Mouse (Mus musculus) MEL-GATA-1-ER (cell line): ENCODE data around the gene Lztr1.

Experiments used
- DNase-seq: peaks from one replicate; pipeline ENCODE4 v3.0.0-alpha.2; 2012; ENCODE audit warnings: low read depth; ENCODE audit errors: extremely low read depth

Gene Lztr1

DNA sequence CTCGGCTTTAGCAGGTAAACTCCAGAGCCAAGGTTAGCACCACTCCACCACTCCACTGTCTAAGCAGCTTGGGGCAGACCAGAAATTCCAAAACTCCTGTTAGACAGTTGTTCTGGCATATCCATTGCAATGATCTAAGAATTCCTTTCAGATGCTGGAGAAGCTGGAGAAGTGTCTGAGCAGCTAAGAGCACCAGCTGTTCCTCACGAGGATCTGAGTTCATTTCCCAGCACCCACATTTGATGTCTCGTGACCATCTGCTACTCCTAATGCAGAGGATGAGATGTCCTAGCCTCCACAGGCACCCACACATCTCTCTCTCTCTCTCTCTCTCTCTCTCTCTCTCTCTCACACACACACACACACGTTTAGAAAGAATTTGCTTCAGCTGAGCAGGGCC is 48.4 kb downstream of the Lztr1 start:
- DNase-seq, result no peak

DNA sequence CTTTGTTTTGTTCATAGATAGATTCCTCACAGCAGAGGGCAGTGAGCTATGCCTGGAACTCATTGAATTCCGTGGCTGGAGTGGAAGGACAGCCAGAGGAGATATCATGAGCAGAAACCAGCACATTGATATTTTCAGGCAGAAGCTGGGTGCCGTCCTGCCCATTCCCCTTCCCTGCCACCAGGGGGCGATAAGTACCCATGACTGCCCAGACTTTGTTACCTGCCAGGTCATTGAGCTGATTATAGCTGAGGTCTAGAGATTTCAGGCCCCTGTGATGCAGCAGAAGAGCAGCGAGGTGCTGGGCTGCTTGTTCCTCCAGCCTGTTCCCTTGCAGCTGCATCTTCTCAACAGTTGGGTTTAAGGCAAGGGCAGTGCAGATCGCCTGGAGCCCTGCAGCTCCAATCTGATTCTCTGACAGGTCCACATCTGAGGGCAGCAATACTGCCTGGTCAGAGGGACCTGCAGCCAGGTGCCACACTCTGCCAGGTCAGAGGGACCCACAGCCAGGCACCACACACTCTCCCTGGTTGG is 49.5 kb downstream of the Lztr1 start:
- DNase-seq, result no peak

DNA sequence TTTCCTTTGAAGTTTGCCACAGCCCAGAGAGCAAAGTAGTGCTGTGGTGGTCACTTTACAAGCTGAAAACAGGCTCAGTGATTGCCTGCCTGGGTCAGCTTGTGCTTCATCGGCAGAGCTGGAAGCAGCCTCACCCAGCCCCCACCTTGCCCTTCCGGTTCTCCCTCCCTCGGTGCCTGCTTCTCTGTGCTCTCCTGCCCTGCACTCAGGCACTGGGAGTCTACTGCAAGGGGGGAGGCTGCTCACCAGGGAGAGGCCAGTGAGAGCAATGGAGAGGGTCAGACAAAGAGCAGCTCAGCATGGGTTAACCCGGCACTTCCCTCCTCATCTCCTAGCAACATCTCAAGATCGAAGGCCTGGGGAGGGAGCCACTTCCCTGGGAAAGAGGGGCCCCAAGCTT is 50.3 kb downstream of the Lztr1 start:
- DNase-seq, result no peak

- DNase-seq, result no peak
These were observed 51.0 kb downstream of the Lztr1 start for GRCm38 (mm10) chr16:17559396-17560027.

DNA sequence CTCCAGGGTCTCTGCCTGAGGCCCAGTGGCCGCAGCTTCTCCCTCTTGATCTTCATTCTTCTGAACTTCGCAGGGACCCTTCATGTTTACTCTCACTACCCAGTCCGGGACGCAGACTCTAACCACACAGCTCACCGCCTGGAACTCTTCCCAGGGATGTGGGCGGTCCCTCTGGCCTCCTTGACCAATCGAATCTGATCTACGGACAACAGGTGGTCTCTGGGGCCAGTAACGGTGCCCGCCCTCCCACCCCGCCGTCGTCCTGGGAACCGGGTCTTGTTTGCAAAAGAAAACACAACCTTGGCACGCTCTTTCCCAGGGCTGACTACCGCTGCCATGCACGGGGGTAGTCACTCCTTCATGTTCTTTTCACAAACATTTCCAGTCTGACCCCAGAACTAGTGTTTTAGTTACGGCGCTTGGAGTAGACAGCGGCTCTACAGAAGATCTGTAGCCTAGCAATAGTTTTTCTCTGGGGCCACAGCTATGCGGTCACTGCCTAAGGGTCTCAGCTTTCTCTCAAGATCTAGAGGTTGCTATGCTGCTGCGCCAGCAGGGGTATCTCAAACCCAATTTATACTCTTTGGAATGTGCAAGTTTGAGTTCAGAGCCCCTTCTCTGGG is 52.8 kb downstream of the Lztr1 start, which contains the start of gene Lrrc74b:
Lrrc74b (minus strand) TSS at position 120 of the 623 bp plus-strand sequence.
- no peak for DNase-seq

DNA sequence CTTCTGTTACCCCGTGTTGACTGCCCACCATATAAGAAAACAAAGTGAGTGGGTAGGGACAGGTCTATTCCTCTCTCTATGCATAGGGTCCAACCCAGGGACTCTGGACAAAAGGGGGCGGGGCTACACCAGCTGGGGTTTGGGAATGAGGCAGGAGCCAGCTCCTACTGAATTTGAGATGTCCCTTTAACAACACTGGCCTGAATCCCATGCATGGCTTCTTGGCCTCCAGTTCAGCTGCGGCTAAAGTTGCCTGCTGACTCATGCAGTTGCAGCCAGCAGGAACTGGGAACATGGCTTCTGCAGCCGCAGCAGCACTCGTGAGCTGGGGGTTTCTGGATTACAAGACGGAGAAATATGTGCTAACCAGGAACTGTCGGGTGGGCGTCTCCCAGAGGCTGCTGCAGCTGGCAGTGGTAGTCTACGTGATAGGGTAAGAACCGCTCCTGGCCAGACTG is 53.3 kb downstream of the Lztr1 start, which contains the start of gene P2rx6:
P2rx6 (plus strand) TSS at position 135 of the 458 bp plus-strand sequence.
- DNase-seq, result no peak

- DNase-seq, result no peak
These were observed 55.1 kb downstream of the Lztr1 start for GRCm38 (mm10) chr16:17563580-17563979.

DNA sequence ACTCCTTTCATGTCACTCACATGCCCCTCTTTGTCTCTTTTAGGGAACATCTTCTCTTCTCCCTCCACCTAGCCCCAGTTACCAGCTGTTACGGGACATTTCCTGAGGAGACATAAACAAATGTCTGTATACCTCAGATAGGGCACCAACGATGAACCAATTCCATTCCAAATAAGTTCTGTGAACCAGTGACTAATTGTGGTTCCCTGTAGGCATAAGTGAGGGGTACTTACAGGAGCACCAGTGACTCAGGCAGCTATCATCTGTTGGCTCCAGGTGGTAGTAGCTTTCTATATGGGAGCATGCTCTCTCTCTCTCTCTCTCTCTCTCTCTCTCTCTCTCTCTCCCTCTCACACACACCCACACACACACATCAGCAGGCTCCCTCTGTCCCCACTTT is 55.7 kb downstream of the Lztr1 start:
- no peak for DNase-seq

DNA sequence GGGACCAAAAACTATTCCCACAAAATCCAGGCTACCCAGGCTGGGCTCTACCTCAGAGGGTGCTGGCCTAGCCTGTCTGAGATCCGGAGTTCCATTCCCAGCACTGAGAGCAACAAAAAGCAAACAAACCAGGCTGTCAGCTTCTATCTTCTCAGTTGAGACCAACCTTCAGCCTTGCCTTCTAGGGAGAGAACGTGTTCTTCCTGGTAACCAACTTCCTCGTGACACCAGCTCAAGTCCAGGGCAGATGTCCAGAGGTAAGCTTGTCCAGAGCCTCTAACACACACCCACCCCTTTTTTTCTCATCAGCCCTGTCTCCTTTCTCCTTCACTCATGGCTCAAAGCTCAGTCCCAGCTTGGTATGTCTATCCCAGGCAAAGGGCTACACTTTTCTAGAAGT is 56.3 kb downstream of the Lztr1 start:
- DNase-seq, result no peak

GRCm38 (mm10) chr16:17566186-17566585 is 57.7 kb downstream of the Lztr1 start:
- no peak for DNase-seq
